Mouse (Mus musculus): ENCODE measurements around the gene Utp14a.

Gene Utp14a

GRCm38 (mm10) chrX:48305356-48305755 is 48.7 kb downstream of the Utp14a start:
- in situ Hi-C loops (cut with MboI; ENCODE audit: unreplicated experiment in 2 of 2), result no loop called here

GRCm38 (mm10) chrX:48310706-48311517 is 54.2 kb downstream of the Utp14a start:
- in situ Hi-C loops (cut with MboI; ENCODE audit: unreplicated experiment in 2 of 2), result no loop called here

GRCm38 (mm10) chrX:48311727-48312126 is 55.1 kb downstream of the Utp14a start:
- in situ Hi-C loops (cut with MboI; ENCODE audit: unreplicated experiment in 2 of 2), result no loop called here

- in situ Hi-C loops (cut with MboI; ENCODE audit: unreplicated experiment in 2 of 2), result no loop called here
Observed at GRCm38 (mm10) chrX:48314530-48315079, 57.9 kb downstream of the Utp14a start.

- in situ Hi-C loops (cut with MboI; ENCODE audit: unreplicated experiment in 2 of 2), result no loop called here
Observed at GRCm38 (mm10) chrX:48317444-48317843, 60.8 kb downstream of the Utp14a start.

GRCm38 (mm10) chrX:48318194-48318593 is 61.5 kb downstream of the Utp14a start:
- in situ Hi-C loops (cut with MboI; ENCODE audit: unreplicated experiment in 2 of 2), result no loop called here
